Mouse (Mus musculus): ENCODE data around the gene Mettl4. TPM values are rescaled to one million over a fixed set of nuclear protein-coding genes. Genes with fewer than 3 reads are reported as not detected.

The Mettl4 gene
- 1 to 10 TPM; 7.4 to 7.8 TPM for total RNA-seq (2021)
- long read RNA-seq, experiment 1, partial matches to known transcripts, result 0 of 6 reads
- long read RNA-seq, experiment 1, other reads (novel, unspliced or antisense), result 6 of 6 reads
- long read RNA-seq, experiment 2, partial matches to known transcripts, result 0 of 4 reads
- long read RNA-seq, experiment 2, other reads (novel, unspliced or antisense), result 2 of 4 reads

DNA sequence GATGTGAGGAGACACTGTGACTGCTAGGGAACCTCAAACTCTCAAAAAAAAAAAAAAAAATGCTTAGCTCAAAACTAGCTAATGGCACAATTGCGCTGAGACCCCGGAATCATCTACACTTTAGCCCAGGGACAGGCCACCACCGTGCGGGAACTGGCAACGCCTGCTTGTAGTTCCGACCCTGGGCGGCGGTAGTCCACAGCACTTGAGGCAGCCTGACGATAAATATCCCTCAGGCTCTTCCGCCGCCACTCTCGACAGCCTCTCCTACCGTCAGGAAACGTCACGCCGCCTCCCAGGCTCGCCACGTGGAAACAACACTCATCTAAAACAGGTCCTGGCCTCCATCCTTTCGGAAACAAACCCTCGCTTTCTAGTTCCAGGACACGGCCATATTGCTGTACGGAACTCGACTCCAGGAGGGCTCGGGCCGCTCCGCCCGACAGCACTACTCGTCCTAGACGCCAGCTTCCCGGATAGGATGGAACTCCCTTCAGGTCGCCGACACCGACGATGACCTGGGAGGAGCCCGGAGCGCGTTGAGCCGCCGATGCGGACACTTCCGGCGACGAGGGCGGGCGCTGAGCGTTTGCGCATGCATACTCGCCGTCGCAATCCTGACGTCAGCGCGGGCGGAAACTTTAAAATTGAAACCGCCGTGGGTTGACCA lies at the start of gene Mettl4:
Gene Mettl4 (minus strand): TSS at position 554 of the 670 bp plus-strand sequence.
- DNase-seq (ENCODE audit: low spot score), result peak; percentile 94

DNA sequence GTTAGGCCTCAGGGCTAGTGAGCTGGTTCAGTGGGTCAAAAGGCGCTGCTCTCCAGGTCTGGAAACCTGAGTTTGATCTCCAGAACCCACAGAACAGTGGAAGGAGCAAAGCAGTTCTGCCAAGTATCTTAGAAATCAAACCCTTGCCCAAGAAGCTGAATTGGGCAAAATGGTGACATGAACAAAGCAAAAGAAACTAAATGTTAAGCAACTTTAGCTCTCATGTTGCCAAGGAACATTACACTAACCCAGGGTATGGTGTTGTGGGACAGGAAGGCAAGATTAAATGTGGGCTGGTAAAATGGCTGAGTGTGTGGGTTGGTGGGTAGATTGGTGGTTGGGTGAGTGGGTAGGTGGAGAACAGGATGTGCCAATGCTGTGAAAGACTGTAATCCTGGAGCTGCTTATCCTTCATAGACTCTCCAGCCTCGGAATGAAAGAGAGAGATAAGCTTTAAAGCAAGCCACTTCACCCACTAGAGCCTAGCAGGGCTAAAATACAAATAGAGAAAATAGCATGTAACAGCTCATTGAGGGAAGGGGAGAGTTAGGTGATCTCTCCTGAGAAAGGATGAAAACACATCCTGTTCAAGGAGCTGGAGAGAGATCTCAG lies 29.2 kb upstream of the Mettl4 start:
- no peak for DNase-seq (ENCODE audit: low spot score)

DNA sequence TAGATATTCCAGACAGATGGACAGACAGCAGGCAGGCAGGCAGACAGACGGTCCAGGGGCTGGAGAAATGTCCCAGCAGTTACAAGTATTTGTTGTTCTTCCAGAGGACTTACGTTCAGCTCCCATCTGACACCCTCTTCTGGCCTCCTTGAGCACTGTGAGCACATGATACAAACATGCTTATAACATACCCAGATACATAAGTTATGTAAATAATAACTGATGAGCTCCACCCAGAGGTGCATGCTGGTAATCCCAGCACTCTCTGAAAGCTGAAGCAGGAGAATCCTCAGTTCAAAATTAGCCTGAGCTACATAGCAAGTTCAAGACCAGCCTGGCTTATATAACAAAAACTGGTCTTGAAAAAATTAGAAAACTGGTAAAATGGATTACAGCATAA lies 18.7 kb upstream of the Mettl4 start:
- DNase-seq (ENCODE audit: low spot score), result no peak

DNA sequence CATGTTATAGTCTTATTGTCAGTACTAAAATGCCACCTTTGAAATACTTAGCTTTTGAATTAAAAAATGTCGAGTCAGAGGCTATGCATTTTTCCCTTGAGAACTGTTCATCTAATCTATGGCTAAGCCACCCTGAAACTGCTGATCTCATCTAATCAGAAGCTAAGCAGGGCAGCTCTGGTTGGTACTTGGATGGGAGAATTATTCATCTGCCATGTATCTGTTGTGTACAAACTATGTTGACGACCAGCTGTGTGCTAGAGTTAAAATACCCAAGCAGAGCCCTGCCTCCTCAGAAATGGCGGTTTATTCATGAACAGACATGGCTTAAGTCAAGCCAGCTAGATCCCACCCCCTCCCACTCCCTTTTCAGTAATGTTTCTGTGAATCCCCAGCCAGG lies 14.9 kb upstream of the Mettl4 start:
- DNase-seq (ENCODE audit: low spot score), result no peak

DNA sequence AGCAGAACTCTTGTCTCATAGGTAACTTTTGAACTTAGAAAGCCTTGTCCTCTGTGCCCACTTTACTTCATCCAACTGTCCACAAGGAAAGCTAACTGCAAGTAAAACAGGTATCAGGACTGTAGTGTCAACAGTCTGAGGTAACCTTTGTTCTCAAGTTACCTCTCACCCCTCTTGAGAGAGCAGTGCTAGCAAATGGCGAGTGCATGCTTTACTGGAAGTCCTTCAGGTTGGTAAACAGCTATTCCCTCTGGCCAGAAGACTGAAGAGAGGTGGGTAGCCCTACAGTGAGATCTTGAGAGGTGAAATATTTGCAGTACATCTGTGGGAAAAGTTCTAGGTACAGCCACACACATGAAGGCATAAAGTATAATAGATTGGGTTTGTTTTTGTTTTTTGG lies 14.2 kb upstream of the Mettl4 start:
- no peak for DNase-seq (ENCODE audit: low spot score)

DNA sequence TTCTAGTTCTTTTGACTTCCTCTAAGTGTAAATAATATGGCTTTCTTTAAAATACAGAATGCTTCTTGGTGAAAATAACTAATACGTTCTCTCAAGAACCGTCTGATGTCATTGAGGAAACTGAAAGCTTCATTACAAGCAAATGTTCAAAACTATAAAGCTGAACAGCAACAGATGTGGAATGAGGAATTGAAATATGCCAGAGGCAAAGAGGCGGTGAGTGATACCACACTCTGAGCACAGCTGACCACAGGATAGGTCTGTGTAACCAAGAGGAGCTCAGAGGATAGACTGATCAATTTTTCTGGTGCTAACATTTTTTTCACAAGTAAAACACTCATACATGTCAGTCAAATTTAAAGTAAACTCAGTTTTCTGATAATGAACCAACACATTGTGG lies 12.6 kb upstream of the Mettl4 start:
- DNase-seq (ENCODE audit: low spot score), result no peak

DNA sequence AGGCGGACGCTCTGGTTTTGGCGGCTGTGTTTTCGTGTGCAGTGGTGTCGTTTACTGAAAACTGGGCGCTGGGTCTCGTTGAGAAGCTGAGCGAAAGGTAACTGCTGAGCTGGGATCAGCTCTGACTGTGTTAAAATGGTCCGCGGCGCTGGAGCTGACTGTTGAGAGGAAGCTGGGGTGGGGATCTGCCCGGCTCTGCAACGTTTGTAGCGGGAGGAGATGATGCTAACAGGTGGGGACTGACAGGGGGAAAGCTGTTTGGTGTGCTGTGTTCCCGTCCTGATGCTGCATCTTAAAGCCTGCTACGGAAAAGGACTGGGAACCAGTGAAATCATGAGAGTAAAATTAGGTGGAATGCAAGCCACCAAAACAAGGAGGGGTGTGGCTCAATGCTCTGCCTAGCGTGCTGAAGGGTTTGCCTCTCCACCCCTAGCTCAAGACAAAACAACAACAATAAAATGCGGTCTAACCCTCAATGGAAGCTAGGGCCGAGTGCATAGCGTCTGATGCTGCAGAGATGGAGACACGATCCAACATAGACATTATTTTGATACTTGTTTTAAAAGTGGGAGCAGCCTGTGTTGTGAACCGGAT lies 414 bp upstream of the Mettl4 start:
- no peak for DNase-seq (ENCODE audit: low spot score)

DNA sequence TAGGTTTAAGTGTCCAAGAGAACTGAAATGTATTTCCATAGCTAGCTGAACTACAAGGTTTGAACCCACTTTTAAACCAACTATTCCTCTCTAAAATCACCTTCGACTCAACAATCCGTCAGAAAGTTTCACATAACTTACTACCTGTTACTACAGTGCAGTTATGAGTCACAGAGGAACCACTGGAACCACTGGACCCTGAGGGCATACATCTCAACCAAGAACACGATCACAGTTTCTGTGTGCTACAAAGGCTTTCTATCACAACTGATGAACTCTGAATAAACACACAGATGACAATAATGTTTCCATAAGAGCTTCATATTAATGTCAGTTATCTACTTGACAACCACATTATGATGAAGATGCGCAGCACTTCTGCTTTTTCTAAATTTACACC lies 11.6 kb downstream of the Mettl4 start:
- no peak for DNase-seq (ENCODE audit: low spot score)

DNA sequence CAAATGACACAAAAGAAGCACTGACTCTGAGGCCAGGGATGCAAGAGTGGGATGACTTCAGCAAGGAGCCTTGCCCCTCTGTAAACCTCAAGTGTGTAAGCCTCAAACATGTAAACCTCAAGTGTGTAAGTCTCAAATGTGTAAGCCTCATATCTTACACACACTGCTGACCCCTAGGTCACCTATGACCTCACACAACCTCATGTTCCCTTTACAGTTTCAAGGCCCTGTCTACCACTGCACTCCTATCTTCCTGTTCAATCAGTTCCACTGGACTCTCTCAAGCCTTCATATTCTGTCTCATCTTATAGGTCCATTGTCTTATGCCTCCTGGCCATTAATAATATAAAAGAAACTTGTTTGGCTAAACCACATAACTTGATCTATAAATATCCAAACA lies 13.9 kb downstream of the Mettl4 start:
- DNase-seq (ENCODE audit: low spot score), result no peak

DNA sequence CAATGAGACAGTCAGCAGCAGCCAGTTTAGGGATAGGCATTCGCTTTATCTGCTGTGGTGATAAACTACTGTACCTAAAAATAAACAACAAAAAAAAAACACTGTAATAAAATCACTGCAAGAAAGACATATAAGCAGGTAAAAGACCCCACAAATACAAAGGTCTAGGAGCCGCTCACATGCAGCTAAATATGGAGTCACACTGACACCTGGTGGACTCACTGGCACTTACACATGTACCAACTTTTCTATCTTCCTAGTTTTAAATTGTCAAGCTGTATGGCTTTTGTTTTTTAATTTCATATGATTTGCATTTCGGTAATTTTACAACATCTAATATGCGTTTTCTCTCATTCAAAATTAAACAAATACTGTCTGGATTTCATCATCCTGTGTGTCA lies 14.4 kb downstream of the Mettl4 start:
- DNase-seq (ENCODE audit: low spot score), result no peak

DNA sequence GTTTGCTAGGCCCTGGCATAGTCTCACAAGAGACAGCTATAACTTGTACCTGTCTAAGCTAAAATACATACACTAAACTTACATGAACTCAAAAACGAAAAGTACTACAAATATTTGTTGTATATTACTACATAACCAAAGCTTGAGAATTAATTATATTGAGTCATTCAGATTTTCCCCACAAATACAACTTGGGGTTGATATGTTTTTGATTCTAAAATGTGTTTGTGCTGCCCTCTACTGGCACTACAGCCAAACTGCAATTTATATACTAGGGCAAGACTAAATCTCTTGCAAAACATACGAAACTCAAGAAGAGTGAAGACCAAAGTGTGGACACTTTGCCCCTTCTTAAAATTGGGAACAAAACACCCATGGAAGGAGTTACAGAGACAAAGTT lies 19.4 kb downstream of the Mettl4 start:
- peak; percentile 2 for DNase-seq (ENCODE audit: low spot score)

DNA sequence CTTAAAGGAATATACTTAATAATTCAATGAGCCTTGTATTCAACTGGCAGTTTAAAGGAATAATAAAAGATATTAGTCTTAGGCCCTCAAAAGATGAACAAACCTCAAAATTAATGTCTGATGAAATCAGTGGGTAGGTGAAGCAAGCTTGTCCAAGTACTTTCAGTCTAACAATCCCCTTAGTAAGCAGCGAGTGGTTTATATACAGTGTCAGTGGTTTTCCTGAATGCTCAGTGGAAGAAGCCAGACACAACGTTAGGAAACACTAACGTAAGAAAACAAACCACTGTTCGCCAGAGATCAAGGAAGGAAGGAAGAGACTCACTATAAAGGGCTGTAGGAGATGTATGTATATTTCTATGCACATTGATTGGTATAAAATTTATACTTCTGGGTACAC lies 23.1 kb downstream of the Mettl4 start:
- DNase-seq (ENCODE audit: low spot score), result no peak

DNA sequence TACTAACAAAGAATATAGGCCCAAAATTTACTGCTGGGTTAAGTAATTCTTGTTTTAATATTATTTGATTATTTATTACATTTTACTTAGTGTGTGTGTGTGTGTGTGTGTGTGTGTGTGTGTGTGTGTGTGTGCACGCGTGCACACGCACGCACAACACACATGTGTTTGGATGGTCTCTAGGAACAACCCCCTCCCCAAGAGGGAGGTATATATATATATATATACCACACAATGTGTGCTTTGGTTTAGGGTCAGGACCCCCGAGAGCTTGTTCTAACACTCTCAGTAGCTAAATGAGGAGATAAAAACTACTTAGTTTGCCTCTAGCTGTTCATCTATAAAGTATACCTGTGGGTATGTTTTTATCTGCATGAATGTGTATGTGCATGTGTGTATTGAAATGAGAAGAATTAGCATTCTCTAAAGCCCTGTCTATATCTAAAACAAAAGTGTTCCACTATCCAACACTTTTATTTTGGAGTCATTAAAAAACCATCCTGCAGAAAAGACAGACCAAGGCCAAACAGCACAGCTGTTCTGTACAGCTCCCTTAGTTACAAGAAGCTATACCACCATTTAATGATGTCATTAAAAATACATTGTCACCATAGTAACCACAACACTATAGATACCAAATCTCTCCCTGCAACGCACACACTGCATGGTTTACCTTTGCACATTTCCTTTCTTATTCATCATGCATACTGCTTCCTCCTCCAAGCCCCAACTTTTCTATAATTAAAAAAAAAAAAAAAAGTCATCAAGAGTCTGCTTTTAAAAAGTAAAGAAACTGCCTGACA lies 76.1 kb downstream of the Mettl4 start:
- DNase-seq (ENCODE audit: low spot score), result no peak

Measured in gastrocnemius, adult 18-20 months (tissue).